Mouse (Mus musculus) thymus, adult 2 months (tissue): ENCODE measurements around the gene Dnttip1.

Experiments used
- CTCF ChIP-seq: fragments of 200-500 bp; IDR thresholded peaks from 2 replicates; pipeline ENCODE4 v1.5.1; 2012; ENCODE audit warnings: mild to moderate bottlenecking, control low read depth, low read length, moderate library complexity, borderline replicate concordance; ENCODE audit not compliant: control insufficient read depth, poor library complexity, insufficient read depth; ENCODE audit errors: extremely low read depth
- POLR2A ChIP-seq: fragments of 200-500 bp; IDR thresholded peaks from 2 replicates; pipeline ENCODE4 v1.6.1; 2012; ENCODE audit warnings: mild to moderate bottlenecking, low read length, control low read depth, moderate library complexity; ENCODE audit not compliant: control insufficient read depth, poor library complexity, insufficient read depth; ENCODE audit errors: extremely low read depth

GRCm38 (mm10) chr2:164776130-164776529 is 30.3 kb downstream of the Dnttip1 start:
- TF ChIP-seq CTCF: no peak
- no peak for TF ChIP-seq POLR2A
